Mouse (Mus musculus): Measurements from ENCODE around the gene Gata2. TPM values are rescaled to one million over a fixed set of nuclear protein-coding genes. Genes with fewer than 3 reads are reported as not detected.
"Not testable (repeated sequence)": the region's sequence is repeated elsewhere in the genome, so short reads cannot be mapped to it uniquely, and the experiment has no call there.

The Gata2 gene
- 7.0 and 12.0 TPM in 2 replicates for polyA plus RNA-seq (2015; fragmentation: Nextera tagmentation; extraction: Ambion mirVana)

GRCm38 (mm10) chr6:88193433-88194052 is at the start of gene Gata2:
TSS of gene Gata2 (plus strand) at chr6:88193891.
- Histone ChIP-seq H3K36me3 (no peaks in the 10 kb centered on the region), H3K27me3 (replicated peaks) (peaks cover 98% of the 10 kb centered on the region), H3K9ac (0 out of 2 replicates have a peak within 1 kb of the TSS, but pooled peaks have one; percentile 25), H3K4me1 (peaks cover 50% of the 10 kb centered on the region), H3K4me3 (replicated peaks) (peak within 1 kb of the TSS; percentile 39), H3K9me3 (no peaks in the 10 kb centered on the region), H3K4me2 (peak within 1 kb of the TSS; percentile 72), H3K27ac (no peak within 1 kb of the TSS)
- WGBS: 2% methylated on average over 57 of the region's 57 CpGs
- no peak for ATAC-seq (ENCODE audit: insufficient read depth, low FRiP score, low read depth)

- Histone ChIP-seq H3K4me3 (replicated peaks) (no peak overlapping the region), H3K9me3 (no peaks in the 10 kb centered on the region), H3K4me1 (peaks cover 7% of the 10 kb centered on the region; the same call in 1 of the 2 replicates), H3K27ac (no peak overlapping the region), H3K27me3 (replicated peaks) (no peaks in the 10 kb centered on the region), H3K9ac (no peak overlapping the region), H3K36me3 (no peaks in the 10 kb centered on the region), H3K4me2 (no peak overlapping the region)
- 86% methylated on average over 4 of the region's 4 CpGs for WGBS
- ATAC-seq (ENCODE audit: insufficient read depth, low FRiP score, low read depth): no peak
Observed at GRCm38 (mm10) chr6:88145793-88146192, 47.9 kb upstream of the Gata2 start.

- no peaks in the 10 kb centered on the region for H3K9me3 ChIP-seq
- no peaks in the 10 kb centered on the region for H3K27me3 ChIP-seq (replicated peaks)
- H3K9ac ChIP-seq: no peak overlapping the region
- no peak overlapping the region for H3K4me3 ChIP-seq (replicated peaks)
- H3K4me2 ChIP-seq: no peak overlapping the region
- H3K36me3 ChIP-seq: no peaks in the 10 kb centered on the region
- 76% methylated on average over 8 of the region's 8 CpGs for WGBS
- H3K27ac ChIP-seq: no peak overlapping the region
- peaks cover 7% of the 10 kb centered on the region; the same call in 1 of the 2 replicates for H3K4me1 ChIP-seq
- no peak for ATAC-seq (ENCODE audit: insufficient read depth, low FRiP score, low read depth)
Observed at GRCm38 (mm10) chr6:88146576-88146975, 47.1 kb upstream of the Gata2 start.

- no peak overlapping the region for H3K4me3 ChIP-seq (replicated peaks)
- H3K27me3 ChIP-seq (replicated peaks): no peaks in the 10 kb centered on the region
- peaks cover 7% of the 10 kb centered on the region; the same call in 1 of the 2 replicates for H3K4me1 ChIP-seq
- no peak overlapping the region for H3K9ac ChIP-seq
- H3K4me2 ChIP-seq: no peak overlapping the region
- H3K9me3 ChIP-seq: no peaks in the 10 kb centered on the region
- H3K27ac ChIP-seq: no peak overlapping the region
- peak; percentile 38; the same call in 1 of the 2 replicates for ATAC-seq (ENCODE audit: insufficient read depth, low FRiP score, low read depth)
- 62% methylated on average over 16 of the region's 16 CpGs for WGBS
- H3K36me3 ChIP-seq: no peaks in the 10 kb centered on the region
Observed at GRCm38 (mm10) chr6:88147411-88148003, 46.2 kb upstream of the Gata2 start.

GRCm38 (mm10) chr6:88151335-88151734 is 42.4 kb upstream of the Gata2 start:
- ATAC-seq (ENCODE audit: insufficient read depth, low FRiP score, low read depth): no peak

GRCm38 (mm10) chr6:88152127-88152705 is 41.5 kb upstream of the Gata2 start:
- no peak; the same call in 1 of the 2 replicates for ATAC-seq (ENCODE audit: insufficient read depth, low FRiP score, low read depth)

More at GRCm38 (mm10) chr6:88151335-88151734, 42.4 kb upstream of the Gata2 start:
- no peak overlapping the region for H3K4me3 ChIP-seq (replicated peaks)
- H3K9me3 ChIP-seq: no peaks in the 10 kb centered on the region
- 71% methylated on average over 4 of the region's 4 CpGs for WGBS
- no peak overlapping the region for H3K9ac ChIP-seq
- H3K4me2 ChIP-seq: no peak overlapping the region
- no peaks in the 10 kb centered on the region for H3K36me3 ChIP-seq
- H3K27ac ChIP-seq: no peak overlapping the region
- H3K4me1 ChIP-seq: peaks cover 7% of the 10 kb centered on the region; the same call in 1 of the 2 replicates
- H3K27me3 ChIP-seq (replicated peaks): no peaks in the 10 kb centered on the region

GRCm38 (mm10) chr6:88152979-88153378 is 40.7 kb upstream of the Gata2 start:
- ATAC-seq (ENCODE audit: insufficient read depth, low FRiP score, low read depth): no peak
- no peak overlapping the region for H3K4me3 ChIP-seq (replicated peaks)

More at GRCm38 (mm10) chr6:88152127-88152705, 41.5 kb upstream of the Gata2 start:
- H3K36me3 ChIP-seq: no peaks in the 10 kb centered on the region
- peaks cover 7% of the 10 kb centered on the region; the same call in 1 of the 2 replicates for H3K4me1 ChIP-seq
- 68% methylated on average over 14 of the region's 14 CpGs for WGBS
- no peaks in the 10 kb centered on the region for H3K9me3 ChIP-seq
- no peak overlapping the region for H3K9ac ChIP-seq
- H3K4me2 ChIP-seq: no peak overlapping the region
- no peak overlapping the region for H3K4me3 ChIP-seq (replicated peaks)
- 0 out of 2 replicates have a peak overlapping the region, but pooled peaks have one; percentile 50 for H3K27ac ChIP-seq
- H3K27me3 ChIP-seq (replicated peaks): no peaks in the 10 kb centered on the region

GRCm38 (mm10) chr6:88155614-88156013 is 38.1 kb upstream of the Gata2 start:
- not testable (repeated sequence) for ATAC-seq (ENCODE audit: insufficient read depth, low FRiP score, low read depth); H3K36me3 ChIP-seq; H3K4me2 ChIP-seq; H3K4me3 ChIP-seq (replicated peaks); H3K9me3 ChIP-seq; H3K4me1 ChIP-seq; H3K27ac ChIP-seq; H3K9ac ChIP-seq; H3K27me3 ChIP-seq (replicated peaks)
- WGBS: 84% methylated on average over 6 of the region's 6 CpGs

More at GRCm38 (mm10) chr6:88152979-88153378, 40.7 kb upstream of the Gata2 start:
- H3K27ac ChIP-seq: no peak overlapping the region
- H3K4me1 ChIP-seq: 0 out of 2 replicates have a peak, but pooled peaks cover under 1% of the 10 kb centered on the region
- H3K4me2 ChIP-seq: no peak overlapping the region
- H3K27me3 ChIP-seq (replicated peaks): no peaks in the 10 kb centered on the region
- H3K9ac ChIP-seq: no peak overlapping the region
- WGBS: 66% methylated on average over 6 of the region's 6 CpGs
- H3K36me3 ChIP-seq: no peaks in the 10 kb centered on the region
- H3K9me3 ChIP-seq: no peaks in the 10 kb centered on the region

GRCm38 (mm10) chr6:88158790-88159189 is 34.9 kb upstream of the Gata2 start:
- H3K27ac ChIP-seq: no peak overlapping the region
- no peak overlapping the region for H3K9ac ChIP-seq
- no peak overlapping the region for H3K4me3 ChIP-seq (replicated peaks)
- no peaks in the 10 kb centered on the region for H3K27me3 ChIP-seq (replicated peaks)
- H3K36me3 ChIP-seq: no peaks in the 10 kb centered on the region
- H3K4me2 ChIP-seq: no peak overlapping the region
- 78% methylated on average over 5 of the region's 5 CpGs for WGBS
- H3K4me1 ChIP-seq: no peaks in the 10 kb centered on the region
- no peak for ATAC-seq (ENCODE audit: insufficient read depth, low FRiP score, low read depth)
- H3K9me3 ChIP-seq: no peaks in the 10 kb centered on the region

GRCm38 (mm10) chr6:88166054-88166453 is 27.6 kb upstream of the Gata2 start:
- Histone ChIP-seq H3K4me2 (no peak overlapping the region), H3K27ac (no peak overlapping the region), H3K9ac (no peak overlapping the region), H3K4me3 (replicated peaks) (no peak overlapping the region), H3K36me3 (no peaks in the 10 kb centered on the region), H3K27me3 (replicated peaks) (no peaks in the 10 kb centered on the region), H3K4me1 (no peaks in the 10 kb centered on the region), H3K9me3 (no peaks in the 10 kb centered on the region)
- ATAC-seq (ENCODE audit: insufficient read depth, low FRiP score, low read depth): no peak
- WGBS: 89% methylated on average over 9 of the region's 9 CpGs

- Histone ChIP-seq H3K4me1 (no peaks in the 10 kb centered on the region), H3K4me3 (replicated peaks) (no peak overlapping the region), H3K27ac (no peak overlapping the region), H3K36me3 (no peaks in the 10 kb centered on the region), H3K4me2 (no peak overlapping the region), H3K27me3 (replicated peaks) (no peaks in the 10 kb centered on the region), H3K9ac (no peak overlapping the region), H3K9me3 (0 out of 2 replicates have a peak, but pooled peaks cover 4% of the 10 kb centered on the region)
- WGBS: 90% methylated on average over 3 of the region's 3 CpGs
- ATAC-seq (ENCODE audit: insufficient read depth, low FRiP score, low read depth): no peak
Observed at GRCm38 (mm10) chr6:88174191-88174590, 19.5 kb upstream of the Gata2 start.

- 92% methylated on average over 2 of the region's 2 CpGs for WGBS
- no peak overlapping the region for H3K9ac ChIP-seq
Observed at GRCm38 (mm10) chr6:88174676-88175075, 19.0 kb upstream of the Gata2 start.

More at GRCm38 (mm10) chr6:88174676-88175075, 19.0 kb upstream of the Gata2 start:
- Histone ChIP-seq H3K4me3 (replicated peaks) (no peak overlapping the region), H3K4me2 (no peak overlapping the region), H3K27me3 (replicated peaks) (no peaks in the 10 kb centered on the region), H3K4me1 (no peaks in the 10 kb centered on the region), H3K9me3 (0 out of 2 replicates have a peak, but pooled peaks cover 4% of the 10 kb centered on the region), H3K27ac (no peak overlapping the region), H3K36me3 (no peaks in the 10 kb centered on the region)
- no peak for ATAC-seq (ENCODE audit: insufficient read depth, low FRiP score, low read depth)
